Comparison of ENCODE assay signal across 8 mouse cellular contexts in genomic region chr9:83440392-83441357, GRCm38 (mm10). TPM values are rescaled to one million over a fixed set of nuclear protein-coding genes. Genes with fewer than 3 reads are reported as not detected.
DNase-seq lines count a peak whose midpoint lies in the region; ATAC-seq lines count a peak whose summit lies in the region.

TSS of gene Lca5 (minus strand) at chr9:83441127.

- H3K9me3 ChIP-seq in megakaryocyte, embryonic 14.5 days: no peaks in the 10 kb centered on the region

- H3K27me3 ChIP-seq in megakaryocyte, embryonic 14.5 days (replicated peaks): peaks cover 6% of the 10 kb centered on the region

- peaks cover 18% of the 10 kb centered on the region for H3K4me1 ChIP-seq in megakaryocyte, embryonic 14.5 days

- no peaks in the 10 kb centered on the region for H3K36me3 ChIP-seq in megakaryocyte, embryonic 14.5 days (replicated peaks; ENCODE audit: low read length)

- H3K4me3 ChIP-seq in megakaryocyte, embryonic 14.5 days (replicated peaks): peak within 1 kb of the TSS; percentile 97

- ATAC-seq in inflammation-experienced regulatory T-cells, adult 6 months: peak; percentile 98

- DNase-seq in adrenal gland, adult 8-10 months: peak; percentile 94
- DNase-seq in embryo, embryonic 11.5 days (ENCODE audit: low read depth, low spot score): peak; percentile 89
- DNase-seq in gastrocnemius, postnatal 25 days: peak; percentile 94
- DNase-seq in left cerebral cortex, adult 9 months (ENCODE audit: low spot score in 2 of 2): peak; percentile 91 to 98
- DNase-seq in right cerebral cortex, adult 2 months (ENCODE audit: low spot score in 2 of 2): peak; percentile 96
- peak; percentile 68 for DNase-seq in urinary bladder, postnatal 10 days (ENCODE audit: low spot score)

RNA-seq across cellular contexts. Expression of gene Lca5, which starts in this region (rescaled TPM):
- total RNA-seq in adrenal gland, adult 8-10 months (2022): 10 to 100 TPM in 1 of 4 experiments, 1 to 10 TPM in 3; 4.1 to 10.7 (median 6.0) TPM
- total RNA-seq in gastrocnemius, postnatal 25 days (2021): 1 to 10 TPM in 1 of 2 experiments, under 1 TPM in 1; 0.99 to 2.2 TPM
- 10 to 100 TPM in 1 of 3 experiments, 1 to 10 TPM in 2; 6.7 to 14.3 (median 8.1) TPM for polyA plus RNA-seq in inflammation-experienced regulatory T-cells, adult 6 months (2017; shearing (Covaris generic))
- 0.07 TPM in 1 of 2 replicates, not detected in the other for polyA plus RNA-seq in megakaryocyte, embryonic 14.5 days (2012; ENCODE audit: insufficient read depth, low replicate concordance)

Comparison
In these comparisons a context has a peak if more than half of its experiments do, and no peak if none do; other contexts are left out.
1. Peak in every context shown above with its lines: DNase-seq, ATAC-seq and H3K4me3 ChIP-seq.